Mouse (Mus musculus) CH12.LX (cell line): ENCODE measurements around the gene Npas2.

Experiments used
- CTCF ChIP-seq, 2 experiments: IDR thresholded peaks in 1 of 2; conservative IDR thresholded peaks in 1 of 2; 2 replicates each; pipeline ENCODE4 v1.5.1; 2011 to 2012; ENCODE audit warnings: low read depth in 2 of 2, low read length in 2 of 2, improper control_type of control experiment in 1 of 2, inconsistent platforms in 1 of 2, mild to moderate bottlenecking in 1 of 2, moderate library complexity in 1 of 2
- E2F4 ChIP-seq: IDR thresholded peaks from 2 replicates; pipeline ENCODE4 v1.6.1; 2011; ENCODE audit warnings: low read depth, low read length, improper control_type of control experiment; ENCODE audit not compliant: insufficient replicate concordance
- EP300 ChIP-seq: IDR thresholded peaks from 2 replicates; pipeline ENCODE4 v1.6.1; 2011; ENCODE audit warnings: low read length, improper control_type of control experiment
- GABPA ChIP-seq: IDR thresholded peaks from 2 replicates; pipeline ENCODE4 v1.6.1; 2012; ENCODE audit warnings: low read depth, low read length, improper control_type of control experiment, inconsistent platforms; ENCODE audit not compliant: insufficient replicate concordance
- POLR2A ChIP-seq: IDR thresholded peaks from 2 replicates; pipeline ENCODE4 v1.6.1; 2011; ENCODE audit warnings: low read depth, mild to moderate bottlenecking, improper control_type of control experiment, low read length
- SMC3 ChIP-seq: IDR thresholded peaks from 2 replicates; pipeline ENCODE4 v1.6.1; 2011; ENCODE audit warnings: low read depth, low read length, improper control_type of control experiment
- TBP ChIP-seq: conservative IDR thresholded peaks from 2 replicates; pipeline ENCODE4 v1.6.1; 2011; ENCODE audit warnings: low read depth, low read length, improper control_type of control experiment
- USF1 ChIP-seq: IDR thresholded peaks from 2 replicates; pipeline ENCODE4 v1.6.1; 2014; ENCODE audit warnings: low read depth, mild to moderate bottlenecking, inconsistent platforms, low read length, improper control_type of control experiment
- ZKSCAN1 ChIP-seq: IDR thresholded peaks from 2 replicates; pipeline ENCODE4 v1.6.1; 2012; ENCODE audit warnings: low read depth, inconsistent platforms, low read length, improper control_type of control experiment, borderline replicate concordance

DNA sequence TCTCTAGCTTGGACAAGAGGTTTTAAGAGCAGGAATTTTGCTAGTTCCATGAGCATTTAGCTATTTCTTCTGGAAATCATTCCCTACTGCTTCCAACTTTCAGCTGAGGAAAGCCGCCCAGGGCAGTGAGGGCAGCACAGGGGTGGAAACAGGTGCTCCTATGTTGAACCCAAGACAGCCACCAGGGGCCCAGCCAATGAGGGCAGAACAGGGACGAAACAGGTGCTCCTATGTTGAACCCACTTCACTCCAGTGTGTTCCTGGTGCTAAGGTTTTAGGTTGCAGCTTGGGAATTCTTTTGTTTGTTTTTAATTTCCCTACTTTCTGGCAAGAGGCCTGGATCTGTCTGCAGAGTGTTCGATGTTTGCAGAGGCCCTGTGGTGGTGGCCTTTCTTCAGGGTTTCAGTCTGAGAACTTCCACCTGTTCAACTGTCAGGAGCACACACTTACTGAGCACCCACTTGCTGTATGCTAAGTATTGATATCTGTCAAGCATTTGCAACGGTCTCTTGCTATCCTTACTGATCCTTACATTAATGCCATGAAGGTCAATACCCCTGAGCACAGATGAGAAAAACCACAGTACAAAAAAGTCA is 109.6 kb downstream of the Npas2 start:
- TF ChIP-seq USF1 (no peak), TBP (no peak), EP300 (no peak), CTCF (conservative IDR thresholded peaks at IDR 0.05 in 1 of 2, IDR thresholded peaks at IDR 0.05 in 1 of 2; ENCODE audit: low read depth in 2 of 2, low read length in 2 of 2) (no peak), GABPA (no peak), E2F4 (no peak), POLR2A (no peak), ZKSCAN1 (no peak), SMC3 (no peak)
